Mouse (Mus musculus) adrenal gland, postnatal 4 days (tissue): ENCODE measurements around the gene Nck1. TPM values are rescaled to one million over a fixed set of nuclear protein-coding genes. Genes with fewer than 3 reads are reported as not detected.

Experiments used
- DNase-seq, 2 experiments: peaks; one replicate each; pipeline ENCODE4 v3.0.0; 2021 to 2022; ENCODE audit warnings: low spot score in 2 of 2, mixed read lengths in 2 of 2
- total RNA-seq, 2 experiments: library from RNA; stranded (reverse); gene quantifications; 2 replicates each; pipeline ENCODE4 v1.2.3; 2021

Gene Nck1
- total RNA-seq, 2 experiments from 2014 or later = 47.5 to 48.0 TPM

- DNase-seq = no peak
These were observed 803 bp downstream of the Nck1 start for GRCm38 (mm10) chr9:100544948-100545714.

GRCm38 (mm10) chr9:100535618-100536262, 10.2 kb downstream of the Nck1 start:
- no peak for DNase-seq

GRCm38 (mm10) chr9:100534686-100535085, 11.2 kb downstream of the Nck1 start:
- DNase-seq = no peak

- DNase-seq = no peak
These were observed 13.0 kb downstream of the Nck1 start for GRCm38 (mm10) chr9:100532847-100533505.

- DNase-seq = no peak
These were observed 14.6 kb downstream of the Nck1 start for GRCm38 (mm10) chr9:100531296-100531695.

GRCm38 (mm10) chr9:100525225-100525624, 20.7 kb downstream of the Nck1 start:
- no peak for DNase-seq

- no peak for DNase-seq
These were observed 23.9 kb downstream of the Nck1 start for GRCm38 (mm10) chr9:100522029-100522428.

GRCm38 (mm10) chr9:100520586-100520985, 25.3 kb downstream of the Nck1 start:
- DNase-seq = peak in 1 of 2 experiments; percentile 7

- DNase-seq = no peak
These were observed 25.9 kb downstream of the Nck1 start for GRCm38 (mm10) chr9:100520012-100520411.

GRCm38 (mm10) chr9:100507581-100507980, 38.4 kb downstream of the Nck1 start:
- no peak for DNase-seq

GRCm38 (mm10) chr9:100506652-100507051, 39.3 kb downstream of the Nck1 start:
- no peak for DNase-seq

- no peak for DNase-seq
These were observed 40.4 kb downstream of the Nck1 start for GRCm38 (mm10) chr9:100505498-100505897.

- DNase-seq = no peak
These were observed 52.2 kb downstream of the Nck1 start for GRCm38 (mm10) chr9:100493611-100494261.

- no peak for DNase-seq
These were observed 54.5 kb downstream of the Nck1 start for GRCm38 (mm10) chr9:100491424-100491823.

GRCm38 (mm10) chr9:100488969-100489368, 57.0 kb downstream of the Nck1 start:
- DNase-seq = no peak

GRCm38 (mm10) chr9:100488056-100488713, 57.7 kb downstream of the Nck1 start:
- no peak for DNase-seq

GRCm38 (mm10) chr9:100486431-100486830, 59.5 kb downstream of the Nck1 start, which contains the start of gene Il20rb:
Gene Il20rb, minus strand, starts transcription at chr9:100486788.
- no peak for DNase-seq

GRCm38 (mm10) chr9:100483318-100483717, 62.6 kb downstream of the Nck1 start:
- DNase-seq = no peak

GRCm38 (mm10) chr9:100481626-100482025, 64.3 kb downstream of the Nck1 start:
- DNase-seq = no peak

GRCm38 (mm10) chr9:100474056-100474455, 71.9 kb downstream of the Nck1 start:
- DNase-seq = no peak

- DNase-seq = no peak
These were observed 72.6 kb downstream of the Nck1 start for GRCm38 (mm10) chr9:100473361-100473760.
